Mouse (Mus musculus): ENCODE data around the gene Xrcc6.

Gene Xrcc6

GRCm38 (mm10) chr15:81966062-81966829 is 21.4 kb upstream of the Xrcc6 start:
- WGBS, result 78% methylated on average over 14 of the region's 14 CpGs

GRCm38 (mm10) chr15:81967821-81968220 is 19.8 kb upstream of the Xrcc6 start:
- 86% methylated on average over 5 of the region's 5 CpGs for WGBS

- WGBS, result 14% methylated on average over 2 of the region's 2 CpGs
Observed at GRCm38 (mm10) chr15:81968447-81968846, 19.2 kb upstream of the Xrcc6 start.

- WGBS, result 77% methylated on average over 7 of the region's 7 CpGs
Observed at GRCm38 (mm10) chr15:81969173-81969572, 18.5 kb upstream of the Xrcc6 start.

GRCm38 (mm10) chr15:81969635-81970034 is 18.0 kb upstream of the Xrcc6 start:
- 62% methylated on average over 6 of the region's 6 CpGs for whole genome bisulfite sequencing

GRCm38 (mm10) chr15:81970498-81970897 is 17.1 kb upstream of the Xrcc6 start:
- WGBS, result 85% methylated on average over 4 of the region's 4 CpGs

GRCm38 (mm10) chr15:81975156-81975555 is 12.5 kb upstream of the Xrcc6 start:
- WGBS, result 88% methylated on average over 8 of the region's 8 CpGs

- 95% methylated on average over 23 of the region's 23 CpGs for WGBS
Observed at GRCm38 (mm10) chr15:81980321-81980720, 7.3 kb upstream of the Xrcc6 start, which contains the start of gene 1700029P11Rik. Gene 1700029P11Rik, plus strand, starts transcription at chr15:81980540.

GRCm38 (mm10) chr15:81982173-81982572 is 5.5 kb upstream of the Xrcc6 start:
- WGBS, result 69% methylated on average over 1 of the region's 1 CpGs

- WGBS, result 60% methylated on average over 2 of the region's 2 CpGs
Observed at GRCm38 (mm10) chr15:81985267-81986161, 2.1 kb upstream of the Xrcc6 start.

- 41% methylated on average over 11 of the region's 11 CpGs for WGBS
Observed at GRCm38 (mm10) chr15:81989371-81990062, 1.9 kb downstream of the Xrcc6 start.

GRCm38 (mm10) chr15:81990549-81990948 is 2.9 kb downstream of the Xrcc6 start:
- WGBS, result 55% methylated on average over 7 of the region's 7 CpGs

GRCm38 (mm10) chr15:81993992-81994391 is 6.4 kb downstream of the Xrcc6 start:
- WGBS, result 87% methylated on average over 6 of the region's 6 CpGs

GRCm38 (mm10) chr15:82004257-82004656 is 16.6 kb downstream of the Xrcc6 start:
- 94% methylated on average over 8 of the region's 8 CpGs for WGBS

- WGBS, result 77% methylated on average over 6 of the region's 6 CpGs
Observed at GRCm38 (mm10) chr15:82011947-82012346, 24.3 kb downstream of the Xrcc6 start.

GRCm38 (mm10) chr15:82014745-82015391 is 27.2 kb downstream of the Xrcc6 start:
- 11% methylated on average over 9 of the region's 9 CpGs for WGBS

GRCm38 (mm10) chr15:82015392-82016100 is 27.9 kb downstream of the Xrcc6 start:
- WGBS, result under 1% methylated on average over 39 of the region's 39 CpGs

- under 1% methylated on average over 53 of the region's 53 CpGs for WGBS
Observed at GRCm38 (mm10) chr15:82016101-82016808, 28.6 kb downstream of the Xrcc6 start.

- WGBS, result 16% methylated on average over 6 of the region's 6 CpGs
Observed at GRCm38 (mm10) chr15:82016830-82017229, 29.2 kb downstream of the Xrcc6 start.

GRCm38 (mm10) chr15:82017461-82017860 is 29.8 kb downstream of the Xrcc6 start:
- WGBS, result 70% methylated on average over 4 of the region's 4 CpGs
